Mouse (Mus musculus): ENCODE data around the gene Gm17359. TPM values are rescaled to one million over a fixed set of nuclear protein-coding genes. Genes with fewer than 3 reads are reported as not detected.
A peak's percentile ranks its signal among the peaks of the same experiment; 100 is the strongest.
"Not testable (repeated sequence)": the region's sequence is repeated elsewhere in the genome, so short reads cannot be mapped to it uniquely, and the experiment has no call there.

The Gm17359 gene
- total RNA-seq, 4 experiments from 2014 or later = not detected

DNA sequence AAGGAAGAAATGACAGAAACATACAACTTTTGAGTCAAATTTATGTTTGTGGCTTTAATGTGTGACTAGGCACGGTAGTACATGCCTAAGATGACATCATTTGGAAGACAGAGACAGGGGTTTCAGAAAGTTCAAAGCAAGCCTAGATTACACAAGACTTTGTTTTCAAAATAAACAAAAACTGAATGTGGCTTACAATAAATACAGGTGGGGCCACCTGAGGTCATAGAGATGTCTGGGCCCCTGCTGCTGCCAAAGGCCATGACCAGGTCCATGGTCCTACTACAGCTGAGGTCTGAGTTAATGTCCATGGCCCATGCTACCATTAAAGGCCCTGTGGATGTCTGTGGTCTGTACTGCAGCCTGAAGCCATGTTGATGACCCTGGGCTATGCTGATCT lies 77.0 kb downstream of the Gm17359 start:
- no peak for DNase-seq (ENCODE audit: low spot score in 2 of 2)

GRCm38 (mm10) chr3:79415081-79415480 lies 78.6 kb downstream of the Gm17359 start:
- DNase-seq (ENCODE audit: low spot score in 2 of 2) = no peak

GRCm38 (mm10) chr3:79415929-79416328 lies 79.5 kb downstream of the Gm17359 start:
- DNase-seq (ENCODE audit: low spot score in 2 of 2) = no peak

- no peak for DNase-seq (ENCODE audit: low spot score in 2 of 2)
Observed at GRCm38 (mm10) chr3:79416944-79417680, 80.7 kb downstream of the Gm17359 start.

GRCm38 (mm10) chr3:79418921-79419320 lies 82.5 kb downstream of the Gm17359 start:
- DNase-seq (ENCODE audit: low spot score in 2 of 2) = no peak

GRCm38 (mm10) chr3:79425441-79425840 lies 89.0 kb downstream of the Gm17359 start:
- DNase-seq (ENCODE audit: low spot score in 2 of 2) = no peak

DNA sequence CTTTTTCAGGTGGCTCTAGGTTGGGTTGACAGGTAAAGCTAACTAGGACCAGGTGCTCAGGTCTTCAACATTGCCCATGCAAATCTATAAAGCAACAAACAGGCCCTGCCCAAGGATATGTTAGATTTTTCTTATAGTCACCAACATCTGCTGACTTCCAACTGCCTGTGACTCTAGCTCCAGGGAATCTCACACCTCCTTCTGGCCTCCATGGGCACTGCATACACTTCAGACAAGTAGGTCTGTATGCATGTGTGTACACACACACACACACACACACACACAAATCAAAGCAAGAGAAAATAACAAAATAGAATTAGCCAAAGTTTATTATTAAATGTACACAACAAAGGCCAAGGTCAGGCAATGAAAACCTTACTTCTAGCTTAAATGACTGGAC lies 97.1 kb downstream of the Gm17359 start:
- no peak for DNase-seq (ENCODE audit: low spot score in 2 of 2)

DNA sequence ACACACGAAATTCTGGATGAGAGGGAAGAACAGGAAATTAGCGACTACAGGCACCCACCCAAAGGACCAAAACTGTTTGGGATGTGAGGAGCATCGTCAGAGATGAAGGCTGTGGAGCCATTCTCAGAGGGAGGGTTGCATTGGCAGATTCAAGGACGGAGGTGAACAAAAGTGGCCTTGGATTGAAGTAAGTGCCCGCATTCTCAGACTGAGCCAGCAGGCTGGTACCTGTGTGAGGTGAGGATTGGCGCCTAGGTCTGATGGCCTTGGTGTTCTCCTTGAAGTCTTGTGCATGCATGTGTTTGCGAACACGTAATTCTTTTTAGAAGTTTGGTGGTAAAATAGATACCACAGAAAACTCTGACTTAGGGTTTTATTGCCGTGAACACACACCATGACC lies 98.0 kb downstream of the Gm17359 start:
- no peak for DNase-seq (ENCODE audit: low spot score in 2 of 2)

DNA sequence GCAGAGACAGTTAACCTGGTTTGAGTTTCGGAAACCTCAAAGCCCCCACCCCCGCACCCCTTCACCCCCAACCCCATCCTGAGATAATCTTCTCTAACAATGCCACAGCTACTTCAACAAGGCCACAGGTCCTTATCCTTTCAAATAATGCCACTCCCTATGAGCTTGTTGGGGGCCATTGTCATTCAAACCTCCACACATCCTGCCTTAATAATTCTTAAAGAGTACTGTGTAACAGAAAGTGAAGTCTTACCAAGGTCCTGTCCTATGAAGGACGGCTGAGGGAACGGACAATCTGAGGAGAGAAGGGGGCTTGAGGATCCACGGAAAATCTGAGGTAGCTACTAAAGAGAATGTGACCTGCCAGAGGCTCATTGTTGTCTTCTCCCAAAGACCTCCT lies 98.5 kb downstream of the Gm17359 start:
- DNase-seq (ENCODE audit: low spot score in 2 of 2) = no peak

GRCm38 (mm10) chr3:79436186-79436585 lies 99.7 kb downstream of the Gm17359 start:
- peak; percentile 23 to 96 for DNase-seq (ENCODE audit: low spot score in 2 of 2)

GRCm38 (mm10) chr3:79438276-79438675 lies 101.8 kb downstream of the Gm17359 start:
- no peak for DNase-seq (ENCODE audit: low spot score in 2 of 2)

- DNase-seq (ENCODE audit: low spot score in 2 of 2) = peak; percentile 15 to 72
Observed at GRCm38 (mm10) chr3:79440976-79441491, 104.6 kb downstream of the Gm17359 start.

GRCm38 (mm10) chr3:79443850-79444249 lies 107.4 kb downstream of the Gm17359 start:
- no peak for DNase-seq (ENCODE audit: low spot score in 2 of 2)

GRCm38 (mm10) chr3:79445041-79445440 lies 108.6 kb downstream of the Gm17359 start:
- no peak for DNase-seq (ENCODE audit: low spot score in 2 of 2)

GRCm38 (mm10) chr3:79446124-79446523 lies 109.7 kb downstream of the Gm17359 start:
- DNase-seq (ENCODE audit: low spot score in 2 of 2) = no peak

- not testable (repeated sequence) for DNase-seq (ENCODE audit: low spot score in 2 of 2)
Observed at GRCm38 (mm10) chr3:79446648-79447047, 110.2 kb downstream of the Gm17359 start.

DNA sequence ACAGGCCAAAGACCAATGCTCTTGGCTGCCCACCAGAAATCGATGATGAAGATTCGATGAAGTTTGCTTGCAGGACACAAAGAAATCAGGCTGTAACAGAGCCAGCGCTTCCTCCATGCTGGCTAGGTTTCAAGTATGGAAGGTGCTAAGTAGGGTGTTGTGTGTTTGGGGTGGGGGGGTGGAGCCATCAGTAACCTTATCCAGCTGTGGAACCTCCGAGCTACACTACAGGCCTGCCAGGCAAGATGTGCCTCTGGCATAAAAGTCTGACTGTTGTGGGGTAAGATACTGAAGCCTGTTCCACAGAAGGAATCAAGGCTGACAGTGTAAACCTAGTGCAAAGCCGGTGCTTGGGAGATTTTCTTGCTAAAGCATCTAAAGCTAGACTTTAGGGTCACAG lies 112.0 kb downstream of the Gm17359 start:
- no peak for DNase-seq (ENCODE audit: low spot score in 2 of 2)

GRCm38 (mm10) chr3:79449361-79449760 lies 112.9 kb downstream of the Gm17359 start:
- DNase-seq (ENCODE audit: low spot score in 2 of 2) = no peak

DNA sequence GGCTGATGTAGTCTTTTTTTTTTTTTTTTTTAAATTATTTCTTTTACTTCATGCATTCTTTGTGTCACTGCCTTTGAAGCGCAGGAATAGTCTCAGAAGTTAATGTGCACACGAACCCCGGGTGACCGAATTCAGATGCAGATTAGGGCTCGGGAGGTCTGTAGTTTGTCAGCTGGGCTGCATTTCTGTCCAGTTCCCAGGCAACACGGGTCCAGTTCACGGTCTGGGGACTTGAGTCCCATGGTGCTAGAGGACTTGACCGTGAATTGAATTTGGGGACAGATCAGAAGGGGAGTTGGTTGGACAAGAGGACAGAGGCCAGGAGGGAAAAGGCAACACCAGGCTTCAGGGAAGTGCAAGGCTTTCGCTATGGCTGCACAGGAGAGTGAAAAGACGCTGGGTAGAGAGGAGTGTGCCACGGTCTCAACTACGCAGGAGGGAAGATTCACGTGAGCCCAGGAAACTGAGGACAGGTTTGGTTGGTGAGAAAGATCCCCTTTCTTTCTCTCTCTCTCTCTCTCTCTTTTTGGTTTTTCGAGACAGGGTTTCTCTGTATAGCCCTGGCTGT lies 116.3 kb downstream of the Gm17359 start:
- DNase-seq (ENCODE audit: low spot score in 2 of 2) = no peak

DNA sequence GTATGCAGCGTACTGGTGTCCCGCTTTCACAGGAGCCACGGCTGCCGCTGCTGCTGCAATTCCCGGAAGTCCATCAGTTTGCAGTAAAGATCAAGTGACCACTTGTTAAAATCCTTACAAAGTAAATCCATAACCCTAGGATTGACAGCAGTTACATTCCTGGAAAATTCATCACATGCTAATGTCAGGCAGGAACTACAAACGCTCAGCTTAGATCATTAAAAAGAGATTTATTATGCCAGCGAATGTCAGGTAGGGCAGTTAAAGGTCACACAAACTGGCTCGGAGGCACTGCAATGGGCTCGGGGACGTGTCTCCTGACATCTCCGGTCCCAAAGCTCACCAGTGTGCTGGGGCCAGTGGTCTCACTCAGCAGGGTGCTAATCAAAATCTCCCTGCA lies 119.3 kb downstream of the Gm17359 start:
- no peak for DNase-seq (ENCODE audit: low spot score in 2 of 2)

DNA sequence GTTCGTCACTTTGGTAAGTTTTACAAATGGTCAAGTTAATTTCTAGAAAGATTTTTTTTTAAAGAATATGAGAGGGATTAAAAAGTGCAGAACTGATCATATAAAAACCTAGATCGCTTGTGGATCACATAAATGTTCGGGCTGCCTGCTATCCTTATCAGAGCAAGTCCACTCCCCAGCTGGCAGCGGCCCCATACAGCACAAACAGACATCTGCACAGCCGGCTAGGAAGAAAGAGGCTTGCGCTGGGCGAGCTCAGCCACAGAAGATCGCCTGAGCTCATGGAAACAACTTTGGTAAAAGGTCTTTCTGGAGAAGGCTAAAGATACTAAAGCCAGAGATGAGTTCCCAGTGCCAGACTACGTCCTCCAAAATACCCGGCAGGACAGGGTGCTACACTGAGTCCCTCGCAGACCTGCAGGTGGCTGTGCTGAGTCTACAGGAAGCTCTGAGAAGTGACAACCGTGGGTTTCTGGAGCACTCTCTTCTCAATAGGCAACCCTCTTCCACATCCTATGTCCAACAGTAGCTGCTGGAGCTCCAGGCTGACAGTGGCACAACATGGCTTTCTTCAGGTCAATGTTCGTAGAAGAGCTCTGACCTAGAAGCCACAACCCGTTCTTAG lies 122.3 kb downstream of the Gm17359 start:
- DNase-seq (ENCODE audit: low spot score in 2 of 2) = no peak

- DNase-seq (ENCODE audit: low spot score in 2 of 2) = no peak
Observed at GRCm38 (mm10) chr3:79469440-79469839, 133.0 kb downstream of the Gm17359 start.

DNA sequence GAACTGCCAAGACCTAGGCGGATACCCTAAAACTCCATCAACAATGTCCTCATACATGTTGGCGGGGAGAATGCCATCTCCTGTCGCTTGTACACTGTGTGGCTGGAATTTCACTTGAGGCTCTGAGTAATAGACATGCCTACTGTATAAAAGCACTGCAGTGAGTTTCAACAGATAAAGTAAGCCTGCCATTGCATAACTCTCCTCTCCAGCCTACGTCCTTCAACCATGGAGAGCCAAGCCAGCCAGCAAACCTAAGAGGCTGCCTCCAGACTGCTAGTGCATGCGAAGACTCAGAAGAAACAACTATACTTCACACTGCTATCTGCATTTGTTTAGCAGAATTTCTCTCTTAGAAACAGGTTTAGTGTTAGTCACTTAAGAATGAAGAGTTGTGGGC lies 135.9 kb downstream of the Gm17359 start:
- DNase-seq (ENCODE audit: low spot score in 2 of 2) = peak in 1 of 2 experiments; percentile 37
